Comparison of ENCODE assay signal across 8 mouse cellular contexts in genomic region chr6:51844106-51844505, GRCm38 (mm10).
A peak's percentile ranks its signal among the peaks of the same experiment; 100 is the strongest.
DNase-seq lines count a peak whose midpoint lies in the region; ATAC-seq lines count a peak whose summit lies in the region.

No protein-coding gene starts in this region.

- DNase-seq in embryonic facial prominence, embryonic 10.5 days (ENCODE audit: low spot score) = no peak
- DNase-seq in cerebellum, adult 11 months = peak; percentile 48
- peak; percentile 37 for DNase-seq in mesoderm, embryonic 11.5 days (ENCODE audit: low read depth, low spot score)
- DNase-seq in spleen, adult 12 weeks (ENCODE audit: low spot score) = no peak
- DNase-seq in layer of hippocampus, adult 9-10 months (ENCODE audit: low spot score) = no peak
- DNase-seq in left cerebral cortex, postnatal 10 days (ENCODE audit: extremely low spot score in 1 of 2, low spot score in 2 of 2) = no peak

- no peaks in the 10 kb centered on the region for H3K36me3 ChIP-seq in embryonic facial prominence, embryonic 12.5 days
- H3K36me3 ChIP-seq in embryonic facial prominence, embryonic 10.5 days (replicated peaks) = no peaks in the 10 kb centered on the region
- H3K36me3 ChIP-seq in hindbrain, embryonic 13.5 days = no peaks in the 10 kb centered on the region

- intact Hi-C loops in left cerebral cortex, postnatal 10 days (cut with DNase I) = no loop called here

- H3K9me3 ChIP-seq in embryonic facial prominence, embryonic 12.5 days = no peaks in the 10 kb centered on the region
- no peaks in the 10 kb centered on the region for H3K9me3 ChIP-seq in embryonic facial prominence, embryonic 10.5 days
- no peaks in the 10 kb centered on the region for H3K9me3 ChIP-seq in hindbrain, embryonic 13.5 days

- peaks cover 12% of the 10 kb centered on the region; the same call in 1 of the 2 replicates for H3K4me1 ChIP-seq in embryonic facial prominence, embryonic 12.5 days
- H3K4me1 ChIP-seq in embryonic facial prominence, embryonic 10.5 days = peaks cover 21% of the 10 kb centered on the region
- H3K4me1 ChIP-seq in hindbrain, embryonic 13.5 days (replicated peaks) = peaks cover 56% of the 10 kb centered on the region

- WGBS in embryonic facial prominence, embryonic 12.5 days = 60% methylated on average over 11 of the region's 11 CpGs
- WGBS in embryonic facial prominence, embryonic 10.5 days = 71% methylated on average over 11 of the region's 11 CpGs
- 38% methylated on average over 11 of the region's 11 CpGs for WGBS in hindbrain, embryonic 13.5 days

- peaks cover 12% of the 10 kb centered on the region for H3K27me3 ChIP-seq in embryonic facial prominence, embryonic 12.5 days
- H3K27me3 ChIP-seq in embryonic facial prominence, embryonic 10.5 days (replicated peaks; ENCODE audit: low read depth, poor library complexity, severe bottlenecking) = peaks cover 26% of the 10 kb centered on the region
- H3K27me3 ChIP-seq in hindbrain, embryonic 13.5 days = no peaks in the 10 kb centered on the region

- H3K9ac ChIP-seq in embryonic facial prominence, embryonic 12.5 days = no peak overlapping the region
- peak overlapping the region; percentile 40; the same call in 1 of the 2 replicates for H3K9ac ChIP-seq in hindbrain, embryonic 13.5 days

- no peak overlapping the region for H3K4me2 ChIP-seq in embryonic facial prominence, embryonic 12.5 days (replicated peaks)
- peak overlapping the region; percentile 16; the same call in 1 of the 2 replicates for H3K4me2 ChIP-seq in hindbrain, embryonic 13.5 days

- ATAC-seq in embryonic facial prominence, embryonic 12.5 days (ENCODE audit: insufficient number of reproducible peaks, insufficient read depth, low FRiP score, low TSS enrichment) = 0 out of 2 replicates have a peak, but pooled peaks have one; percentile 52
- ATAC-seq in hindbrain, embryonic 13.5 days (ENCODE audit: low FRiP score) = no peak

- H3K27ac ChIP-seq in embryonic facial prominence, embryonic 12.5 days = no peak overlapping the region
- no peak overlapping the region for H3K27ac ChIP-seq in embryonic facial prominence, embryonic 10.5 days (replicated peaks)
- peak overlapping the region; percentile 78 for H3K27ac ChIP-seq in hindbrain, embryonic 13.5 days

- no peak overlapping the region for H3K4me3 ChIP-seq in embryonic facial prominence, embryonic 12.5 days
- no peak overlapping the region for H3K4me3 ChIP-seq in embryonic facial prominence, embryonic 10.5 days
- H3K4me3 ChIP-seq in hindbrain, embryonic 13.5 days = no peak overlapping the region

Comparison
In these comparisons a context has a peak if more than half of its experiments do, and no peak if none do; other contexts are left out.
1. DNase-seq: peak in cerebellum, adult 11 months (single experiment) and mesoderm, embryonic 11.5 days (single experiment); none in embryonic facial prominence, embryonic 10.5 days (single experiment), spleen, adult 12 weeks (single experiment), layer of hippocampus, adult 9-10 months (single experiment) and left cerebral cortex, postnatal 10 days (0 of 2).